Mouse (Mus musculus): ENCODE measurements around the gene Apol8.

Gene Apol8

GRCm38 (mm10) chr15:77785807-77786206 lies 29.0 kb upstream of the Apol8 start:
- DNase-seq (ENCODE audit: low spot score): no peak

- no peak for DNase-seq (ENCODE audit: low spot score)
Measured at GRCm38 (mm10) chr15:77784039-77784824, 27.4 kb upstream of the Apol8 start.

- DNase-seq (ENCODE audit: low spot score): no peak
Measured at GRCm38 (mm10) chr15:77782449-77783014, 25.7 kb upstream of the Apol8 start.

- peak; percentile 72 for DNase-seq (ENCODE audit: low spot score)
Measured at GRCm38 (mm10) chr15:77775186-77775963, 18.6 kb upstream of the Apol8 start.

- DNase-seq (ENCODE audit: low spot score): no peak
Measured at GRCm38 (mm10) chr15:77774303-77774702, 17.5 kb upstream of the Apol8 start.

GRCm38 (mm10) chr15:77773099-77773915 lies 16.5 kb upstream of the Apol8 start:
- no peak for DNase-seq (ENCODE audit: low spot score)

- no peak for DNase-seq (ENCODE audit: low spot score)
Measured at GRCm38 (mm10) chr15:77770942-77771341, 14.1 kb upstream of the Apol8 start.

GRCm38 (mm10) chr15:77770341-77770740 lies 13.5 kb upstream of the Apol8 start:
- DNase-seq (ENCODE audit: low spot score): no peak

GRCm38 (mm10) chr15:77766981-77767380 lies 10.2 kb upstream of the Apol8 start:
- DNase-seq (ENCODE audit: low spot score): no peak

- DNase-seq (ENCODE audit: low spot score): no peak
Measured at GRCm38 (mm10) chr15:77765484-77766093, 8.8 kb upstream of the Apol8 start.

- DNase-seq (ENCODE audit: low spot score): no peak
Measured at GRCm38 (mm10) chr15:77764391-77765006, 7.7 kb upstream of the Apol8 start.

GRCm38 (mm10) chr15:77763702-77764101 lies 6.9 kb upstream of the Apol8 start:
- DNase-seq (ENCODE audit: low spot score): no peak

GRCm38 (mm10) chr15:77763050-77763449 lies 6.2 kb upstream of the Apol8 start:
- no peak for DNase-seq (ENCODE audit: low spot score)

GRCm38 (mm10) chr15:77761561-77762380 lies 5.0 kb upstream of the Apol8 start:
- DNase-seq (ENCODE audit: low spot score): no peak

GRCm38 (mm10) chr15:77761083-77761482 lies 4.3 kb upstream of the Apol8 start:
- DNase-seq (ENCODE audit: low spot score): no peak

GRCm38 (mm10) chr15:77760037-77760436 lies 3.2 kb upstream of the Apol8 start:
- no peak for DNase-seq (ENCODE audit: low spot score)

GRCm38 (mm10) chr15:77757586-77758226 lies 903 bp upstream of the Apol8 start:
- DNase-seq (ENCODE audit: low spot score): no peak

GRCm38 (mm10) chr15:77756081-77756480 lies 722 bp downstream of the Apol8 start:
- no peak for DNase-seq (ENCODE audit: low spot score)

- no peak for DNase-seq (ENCODE audit: low spot score)
Measured at GRCm38 (mm10) chr15:77755132-77755531, 1.7 kb downstream of the Apol8 start.

GRCm38 (mm10) chr15:77752443-77752842 lies 4.4 kb downstream of the Apol8 start:
- no peak for DNase-seq (ENCODE audit: low spot score)

Measured in urinary bladder, postnatal 25 days (tissue).